Mouse (Mus musculus) small intestine, adult 2 months (tissue): ENCODE results near the gene Hoxb5.

Experiments used
- CTCF ChIP-seq: fragments of 200-500 bp; IDR thresholded peaks from 2 replicates; pipeline ENCODE4 v1.5.1; 2012; ENCODE audit warnings: low read depth, mild to moderate bottlenecking, control low read depth, inconsistent platforms, low read length, moderate library complexity, mixed read lengths; ENCODE audit not compliant: insufficient replicate concordance, insufficient read length; ENCODE audit errors: extremely low read depth
- POLR2A ChIP-seq: fragments of 200-500 bp; IDR thresholded peaks from 2 replicates; pipeline ENCODE4 v1.6.1; 2012; ENCODE audit warnings: low read depth, mild to moderate bottlenecking, control low read depth, inconsistent platforms, low read length, moderate library complexity

DNA sequence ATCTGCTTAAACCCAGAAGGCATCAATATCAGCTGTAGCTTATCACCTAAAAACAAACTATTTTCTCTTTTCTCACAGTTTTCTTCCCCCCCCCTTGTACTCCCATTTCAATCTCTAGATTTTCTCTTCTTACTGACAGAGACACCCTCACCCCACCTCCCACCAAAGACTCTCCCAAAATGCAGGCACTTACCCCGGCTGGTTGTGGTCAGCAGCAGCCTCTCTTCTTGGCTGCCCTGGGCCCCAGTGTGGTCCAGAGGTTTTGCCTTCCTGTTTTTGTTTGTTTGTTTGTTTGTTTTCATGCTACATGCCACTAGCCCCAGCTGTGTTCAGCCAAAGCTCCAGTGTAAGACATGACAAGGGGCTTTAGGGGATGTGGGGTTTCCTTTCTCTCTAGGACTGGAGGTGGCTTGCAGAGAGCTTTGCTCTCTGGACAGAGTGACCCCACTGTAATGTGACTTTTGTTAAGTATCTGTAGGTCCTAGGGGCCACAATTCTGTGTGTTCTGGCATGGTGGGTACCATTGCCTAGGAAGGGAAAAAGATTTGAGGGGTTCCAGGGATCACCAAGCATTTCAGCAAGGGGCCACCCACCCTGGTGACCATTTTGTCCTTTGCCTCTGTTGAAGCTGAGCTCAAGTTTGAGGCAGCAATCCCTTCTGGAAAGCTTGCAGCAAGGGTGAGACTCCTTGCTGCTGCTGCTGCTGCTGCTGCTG lies 34.9 kb upstream of the Hoxb5 start:
- TF ChIP-seq CTCF (no peak), POLR2A (no peak)
